Mouse (Mus musculus) myocyte (in vitro differentiated cells): Measurements from ENCODE around the gene Mycl. TPM values are rescaled to one million over a fixed set of nuclear protein-coding genes. Genes with fewer than 3 reads are reported as not detected.
"Not testable (repeated sequence)": the region's sequence is repeated elsewhere in the genome, so short reads cannot be mapped to it uniquely, and the experiment has no call there.

Experiments
- H3K27me3 ChIP-seq: one replicate; pipeline ENCODE4 v1.6.1; 2011; ENCODE audit not compliant: control insufficient read depth, insufficient read depth, insufficient read length
- H3K36me3 ChIP-seq: one replicate; pipeline ENCODE4 v1.6.1; 2011; ENCODE audit not compliant: control insufficient read depth, insufficient read depth
- H3K4me2 ChIP-seq: one replicate; pipeline ENCODE4 v1.6.1; 2011; ENCODE audit warnings: low read depth, control low read depth
- H3K4me3 ChIP-seq: one replicate; pipeline ENCODE4 v1.5.1; 2011; ENCODE audit warnings: mild to moderate bottlenecking, control low read depth, moderate library complexity
- H3K79me2 ChIP-seq: one replicate; pipeline ENCODE4 v1.6.1; 2011; ENCODE audit not compliant: control insufficient read depth, insufficient read depth
- H3ac ChIP-seq: one replicate; pipeline ENCODE4 v1.6.1; 2011; ENCODE audit not compliant: control insufficient read depth, insufficient read length
- CEBPB ChIP-seq: IDR thresholded peaks from 2 replicates; pipeline ENCODE4 v1.6.1; 2011; ENCODE audit warnings: mild to moderate bottlenecking, moderate library complexity; ENCODE audit not compliant: poor library complexity, insufficient read depth, severe bottlenecking
- E2F4 ChIP-seq: IDR thresholded peaks from one replicate; pipeline ENCODE4 v1.6.1; 2011; ENCODE audit warnings: mild to moderate bottlenecking, control low read depth, moderate library complexity; ENCODE audit not compliant: insufficient read depth
- MAX ChIP-seq: IDR thresholded peaks from one replicate; pipeline ENCODE4 v1.6.1; 2011; ENCODE audit warnings: low read depth, mild to moderate bottlenecking, control low read depth
- MYOD1 ChIP-seq, 3 experiments: IDR thresholded peaks; one replicate each; pipeline ENCODE4 v1.6.1; 2011; ENCODE audit warnings: control low read depth in 2 of 3, low read depth in 2 of 3, mild to moderate bottlenecking in 2 of 3, moderate library complexity in 1 of 3; ENCODE audit not compliant: insufficient read length in 2 of 3, control insufficient read depth in 1 of 3
- MYOG ChIP-seq, 3 experiments: IDR thresholded peaks; one replicate each; pipeline ENCODE4 v1.6.1; 2011; ENCODE audit warnings: control low read depth in 2 of 3, low read depth in 2 of 3, mild to moderate bottlenecking in 2 of 3; ENCODE audit not compliant: insufficient read length in 2 of 3, control insufficient read depth in 1 of 3, insufficient read depth in 1 of 3
- POLR2A ChIP-seq: IDR thresholded peaks from one replicate; pipeline ENCODE4 v1.6.1; 2011; ENCODE audit warnings: low read depth, mild to moderate bottlenecking, control low read depth, moderate library complexity; ENCODE audit not compliant: insufficient read length
- POLR2AphosphoS2 ChIP-seq: IDR thresholded peaks from one replicate; pipeline ENCODE4 v1.6.1; 2011; ENCODE audit warnings: low read depth, control low read depth; ENCODE audit not compliant: insufficient read length
- REST ChIP-seq: IDR thresholded peaks from one replicate; pipeline ENCODE4 v1.6.1; 2011; ENCODE audit warnings: mild to moderate bottlenecking, control low read depth, moderate library complexity; ENCODE audit not compliant: insufficient read depth, insufficient read length
- SRF ChIP-seq: IDR thresholded peaks from one replicate; pipeline ENCODE4 v1.6.1; 2011; ENCODE audit warnings: low read depth; ENCODE audit not compliant: control insufficient read depth, insufficient read length
- TCF12 ChIP-seq: IDR thresholded peaks from one replicate; pipeline ENCODE4 v1.6.1; 2011; ENCODE audit warnings: mild to moderate bottlenecking, control low read depth; ENCODE audit not compliant: poor library complexity, insufficient read depth, severe bottlenecking
- TCF3 ChIP-seq: IDR thresholded peaks from one replicate; pipeline ENCODE4 v1.6.1; 2011; ENCODE audit warnings: low read depth, control low read depth; ENCODE audit not compliant: insufficient read length
- USF1 ChIP-seq: IDR thresholded peaks from one replicate; pipeline ENCODE4 v1.6.1; 2011; ENCODE audit warnings: low read depth, mild to moderate bottlenecking, control low read depth, moderate library complexity
- polyA plus RNA-seq: library from polyadenylated mRNA; unstranded; fragments of >200 nt; fragmentation: generic; extraction: Trizol; gene quantifications from one replicate; pipeline ENCODE4 v1.2.1, GENCODE M21; 2012; ENCODE audit warnings: missing spikeins

Gene Mycl
- polyA plus RNA-seq, 1 experiment: 9.6 TPM

- Histone ChIP-seq H3ac (no peak overlapping the region), H3K4me3 (no peak overlapping the region), H3K4me2 (no peak overlapping the region), H3K36me3 (no peaks in the 10 kb centered on the region), H3K79me2 (no peaks in the 10 kb centered on the region), H3K27me3 (peaks cover 5% of the 10 kb centered on the region)
- no peak for TF ChIP-seq CEBPB
- peak in 1 of 3 experiments; percentile 17 for TF ChIP-seq MYOG (IDR thresholded peaks at IDR 0.05; ENCODE audit: control insufficient read depth in 1 of 3, insufficient read depth in 1 of 3, insufficient read length in 2 of 3, low read depth in 2 of 3)
- TF ChIP-seq E2F4: no peak
- no peak for TF ChIP-seq MAX
- TF ChIP-seq POLR2A: no peak
- TF ChIP-seq USF1: no peak
- no peak for TF ChIP-seq POLR2AphosphoS2
Measured at GRCm38 (mm10) chr4:122985110-122985509, 10.3 kb upstream of the Mycl start.

DNA sequence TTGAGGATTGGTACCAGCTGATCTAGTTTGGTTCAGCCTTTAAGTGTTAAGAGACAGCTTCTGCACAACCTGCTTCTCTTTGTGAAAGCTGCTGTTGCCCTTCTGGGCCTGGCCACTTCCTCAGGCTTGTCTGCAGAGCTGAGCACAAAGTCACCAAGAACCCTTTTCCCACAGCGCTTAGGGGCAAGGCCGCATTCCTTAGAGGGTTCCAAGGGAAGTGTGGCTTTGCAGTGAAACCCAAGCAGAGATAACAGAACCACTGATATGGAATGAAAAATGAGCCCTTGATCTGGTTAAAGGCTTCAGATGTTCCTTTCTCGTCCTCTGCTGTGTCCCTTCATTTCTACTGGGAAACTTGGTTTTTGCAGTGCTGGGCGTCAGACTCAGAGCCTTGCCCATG lies 8.0 kb upstream of the Mycl start:
- Histone ChIP-seq H3K36me3 (no peaks in the 10 kb centered on the region), H3K4me3 (no peak overlapping the region), H3K27me3 (peaks cover 5% of the 10 kb centered on the region), H3K79me2 (no peaks in the 10 kb centered on the region), H3ac (no peak overlapping the region), H3K4me2 (no peak overlapping the region)
- no peak for TF ChIP-seq MYOD1 (IDR thresholded peaks at IDR 0.05; ENCODE audit: control insufficient read depth in 1 of 3, insufficient read length in 2 of 3, low read depth in 2 of 3)
- TF ChIP-seq POLR2A: no peak
- no peak for TF ChIP-seq CEBPB
- TF ChIP-seq POLR2AphosphoS2: no peak
- no peak for TF ChIP-seq REST
- TF ChIP-seq TCF3: no peak
- TF ChIP-seq MYOG (IDR thresholded peaks at IDR 0.05; ENCODE audit: control insufficient read depth in 1 of 3, insufficient read depth in 1 of 3, insufficient read length in 2 of 3, low read depth in 2 of 3): no peak
- no peak for TF ChIP-seq MAX
- no peak for TF ChIP-seq TCF12
- no peak for TF ChIP-seq SRF
- no peak for TF ChIP-seq E2F4
- TF ChIP-seq USF1: no peak

- H3ac ChIP-seq, H3K4me2 ChIP-seq, H3K36me3 ChIP-seq, H3K27me3 ChIP-seq, H3K79me2 ChIP-seq, H3K4me3 ChIP-seq: not testable (repeated sequence)
Measured at GRCm38 (mm10) chr4:122988004-122988403, 7.4 kb upstream of the Mycl start.

DNA sequence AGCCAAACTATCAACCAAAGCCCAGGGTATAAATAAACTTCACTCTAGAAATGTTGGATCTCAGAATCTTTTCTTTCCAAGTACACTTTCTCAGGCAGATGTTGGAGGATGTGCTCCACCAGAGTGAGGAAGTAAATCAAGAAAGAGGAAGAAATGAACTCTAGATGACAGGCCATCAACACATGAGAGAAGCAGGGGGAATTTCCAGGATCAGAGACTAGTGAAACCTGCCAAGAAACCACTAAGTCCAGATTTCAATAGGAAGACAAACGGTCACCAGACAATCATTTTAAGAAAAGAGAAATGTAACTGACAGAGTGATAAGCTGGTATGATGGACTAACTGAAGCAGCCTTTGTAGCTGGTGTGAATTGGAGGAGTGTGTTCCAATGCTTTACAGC lies 4.3 kb upstream of the Mycl start:
- no peak for TF ChIP-seq MYOG (IDR thresholded peaks at IDR 0.05; ENCODE audit: control insufficient read depth in 1 of 3, insufficient read depth in 1 of 3, insufficient read length in 2 of 3, low read depth in 2 of 3)
- TF ChIP-seq SRF: no peak
- no peak for TF ChIP-seq REST
- no peak for TF ChIP-seq MYOD1 (IDR thresholded peaks at IDR 0.05; ENCODE audit: control insufficient read depth in 1 of 3, insufficient read length in 2 of 3, low read depth in 2 of 3)
- no peak for TF ChIP-seq USF1
- no peak for TF ChIP-seq TCF3
- no peak for TF ChIP-seq POLR2AphosphoS2
- TF ChIP-seq TCF12: no peak
- TF ChIP-seq E2F4: no peak
- TF ChIP-seq MAX: no peak
- TF ChIP-seq POLR2A: no peak
- TF ChIP-seq CEBPB: no peak
- no peaks in the 10 kb centered on the region for H3K79me2 ChIP-seq
- H3ac ChIP-seq: no peak overlapping the region
- H3K4me3 ChIP-seq: no peak overlapping the region
- no peak overlapping the region for H3K4me2 ChIP-seq
- no peaks in the 10 kb centered on the region for H3K27me3 ChIP-seq
- no peaks in the 10 kb centered on the region for H3K36me3 ChIP-seq

DNA sequence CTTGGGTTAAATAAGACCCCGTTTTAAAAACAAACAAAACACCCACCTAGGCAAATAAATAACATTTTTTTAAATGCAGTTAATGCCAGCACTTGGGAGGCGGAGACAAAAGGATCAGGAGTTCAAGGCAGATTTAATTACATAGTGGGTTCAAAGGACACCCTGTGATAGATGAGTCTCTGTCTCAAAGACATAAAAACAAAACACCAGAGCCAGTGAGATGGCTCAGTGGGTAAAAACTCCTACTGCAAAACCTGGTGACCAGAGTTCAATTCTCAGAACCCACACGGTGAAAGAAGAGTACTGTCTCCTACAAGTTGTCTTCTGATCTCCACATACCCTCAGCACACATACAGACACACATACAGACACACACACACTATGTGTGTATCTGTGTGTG lies 3.2 kb upstream of the Mycl start:
- TF ChIP-seq SRF (no peak), MAX (no peak), MYOG (IDR thresholded peaks at IDR 0.05; ENCODE audit: control insufficient read depth in 1 of 3, insufficient read depth in 1 of 3, insufficient read length in 2 of 3, low read depth in 2 of 3) (no peak), USF1 (no peak), POLR2AphosphoS2 (no peak), POLR2A (no peak), REST (no peak), E2F4 (no peak), MYOD1 (IDR thresholded peaks at IDR 0.05; ENCODE audit: control insufficient read depth in 1 of 3, insufficient read length in 2 of 3, low read depth in 2 of 3) (no peak)
- H3ac ChIP-seq: no peak overlapping the region
- H3K79me2 ChIP-seq: peaks cover under 1% of the 10 kb centered on the region
- H3K36me3 ChIP-seq: no peaks in the 10 kb centered on the region
- H3K4me2 ChIP-seq: no peak overlapping the region
- H3K4me3 ChIP-seq: no peak overlapping the region
- no peaks in the 10 kb centered on the region for H3K27me3 ChIP-seq
